Mouse (Mus musculus) B cell, adult 62 days (primary cell): ENCODE data around the gene Akap10. TPM values are rescaled to one million over a fixed set of nuclear protein-coding genes. Genes with fewer than 3 reads are reported as not detected.

Experiments used
- total RNA-seq: library from RNA; stranded (reverse); gene quantifications from 4 replicates; pipeline ENCODE4 v1.2.4, GENCODE M21; 2023

The Akap10 gene
- total RNA-seq = 49.9 to 59.4 TPM (median 57.7 TPM) in 4 replicates

DNA sequence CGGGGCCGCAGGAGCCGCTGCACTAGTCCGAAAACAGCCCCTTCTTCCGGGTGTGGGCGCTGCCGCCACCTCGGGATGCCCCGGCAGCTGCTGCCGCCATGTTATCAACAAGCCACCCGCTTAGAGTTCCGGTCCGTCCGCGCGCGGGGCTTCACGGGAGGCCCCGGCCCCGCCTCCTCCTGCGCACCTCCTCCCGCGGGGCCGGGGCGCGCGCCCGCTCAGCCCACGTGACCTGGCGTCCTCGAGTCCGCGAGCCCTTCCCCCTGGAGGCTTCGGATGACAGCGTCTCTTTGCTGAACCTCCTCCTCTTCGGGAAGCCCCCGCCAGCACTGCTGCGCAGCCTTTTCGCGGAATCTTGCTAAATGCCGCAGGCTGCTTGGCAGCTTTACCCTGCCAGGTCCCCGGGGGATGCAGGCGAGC is at the start of gene Akap10:
Gene Akap10, minus strand, starts transcription at position 155 of the 420 bp plus-strand sequence.

DNA sequence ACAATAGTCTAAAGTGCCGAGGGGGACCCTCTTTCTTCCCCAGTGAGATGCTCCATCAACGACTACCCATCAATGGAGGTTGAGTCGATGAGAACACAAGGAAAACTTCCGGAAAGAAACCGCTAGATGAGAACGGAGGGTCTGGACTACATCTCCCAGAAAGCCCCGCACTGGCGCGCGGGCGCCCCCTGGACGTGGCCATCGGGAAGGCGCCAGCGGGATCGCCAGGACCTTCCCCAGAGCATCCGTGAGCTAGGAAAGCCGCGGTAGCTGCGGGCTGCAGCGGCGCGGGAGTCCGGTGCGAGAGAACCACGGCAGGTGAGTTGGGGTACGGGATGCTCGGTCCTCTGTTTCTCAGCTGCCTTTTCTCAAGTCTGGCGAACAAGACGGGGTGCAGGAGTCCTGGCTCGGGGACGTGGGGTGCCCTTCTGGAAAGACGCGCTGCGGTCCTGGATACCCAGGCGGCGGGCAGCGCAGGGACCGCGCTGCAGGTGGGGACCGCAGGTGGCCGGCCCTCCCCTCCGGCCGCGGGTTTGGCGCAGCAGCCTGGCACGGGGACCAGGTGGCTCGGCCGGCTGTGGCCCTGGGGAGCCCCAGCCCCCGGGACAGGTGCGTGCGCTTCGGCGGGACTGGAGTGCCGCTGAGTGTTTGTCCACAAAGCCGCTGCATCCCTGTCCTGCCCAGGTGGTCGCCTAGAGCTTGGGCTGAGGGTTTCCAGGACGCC is 26.7 kb upstream of the Akap10 start, which contains the start of gene Specc1:
Gene Specc1, plus strand, starts transcription at position 192 of the 724 bp plus-strand sequence.

DNA sequence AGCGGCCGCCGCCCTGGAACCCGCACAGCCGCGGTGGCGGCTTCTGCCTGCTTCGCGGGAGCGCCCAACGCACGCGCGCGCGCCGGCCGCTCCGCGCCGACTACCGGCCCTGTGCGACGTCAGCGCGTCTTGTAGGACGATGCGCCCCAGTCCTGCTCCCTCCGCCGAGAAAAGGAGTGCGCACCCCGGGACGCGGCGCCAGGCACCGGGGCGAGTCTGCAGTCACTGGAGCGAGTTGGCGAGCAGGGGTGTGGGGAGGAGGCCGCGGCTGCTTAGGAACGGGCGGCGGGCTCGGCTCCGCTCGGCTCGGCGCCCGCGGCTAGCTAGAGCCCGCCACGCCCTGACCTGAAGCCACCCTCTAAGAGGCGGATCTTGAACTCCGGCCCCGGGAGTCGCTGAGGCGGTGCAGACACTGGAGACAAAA is 75.1 kb downstream of the Akap10 start, which contains the start of gene Ulk2:
Gene Ulk2, minus strand, starts transcription at position 86 of the 424 bp plus-strand sequence.

Other genes with a start within 250 kb of the Akap10 start
- 4.9 to 6.7 TPM (median 5.9 TPM) in 4 replicates for gene Fam83g, start 246.2 kb downstream of the Akap10 start, total RNA-seq
- gene Slc5a10, start 209.4 kb downstream of the Akap10 start, total RNA-seq = not detected in 4 replicates
- gene Prpsap2, start 168.2 kb downstream of the Akap10 start, total RNA-seq = 46.0 to 56.4 TPM (median 50.7 TPM) in 4 replicates
- gene Ulk2, start 75.2 kb downstream of the Akap10 start, total RNA-seq = 27.4 to 32.7 TPM (median 30.1 TPM) in 4 replicates
- 0.46 to 1.4 TPM (median 1.1 TPM) in 4 replicates for gene Specc1, start 26.5 kb upstream of the Akap10 start, total RNA-seq